Mouse (Mus musculus): ENCODE results near the gene Pfkm. TPM values are rescaled to one million over a fixed set of nuclear protein-coding genes. Genes with fewer than 3 reads are reported as not detected.

The Pfkm gene
- polyA plus RNA-seq, 1 experiment, result 401 TPM

- no peak overlapping the region for H3K4me2 ChIP-seq (ENCODE audit: low read depth)
- no peak for TF ChIP-seq CEBPB (IDR thresholded peaks at IDR 0.05; ENCODE audit: insufficient read depth, poor library complexity, severe bottlenecking)
- no peak for TF ChIP-seq TCF12 (IDR thresholded peaks at IDR 0.05; ENCODE audit: insufficient read depth, poor library complexity, severe bottlenecking)
- TF ChIP-seq POLR2AphosphoS2 (IDR thresholded peaks at IDR 0.05; ENCODE audit: insufficient read length, low read depth), result no peak
- TF ChIP-seq USF1 (IDR thresholded peaks at IDR 0.05; ENCODE audit: low read depth), result no peak
- TF ChIP-seq MYOG (IDR thresholded peaks at IDR 0.05; ENCODE audit: control insufficient read depth in 1 of 3, insufficient read depth in 1 of 3, insufficient read length in 2 of 3, low read depth in 2 of 3), result no peak
- no peak for TF ChIP-seq MAX (IDR thresholded peaks at IDR 0.05; ENCODE audit: low read depth)
- no peak for TF ChIP-seq POLR2A (IDR thresholded peaks at IDR 0.05; ENCODE audit: insufficient read length, low read depth)
- no peak for TF ChIP-seq REST (IDR thresholded peaks at IDR 0.05; ENCODE audit: insufficient read depth, insufficient read length)
- no peak for TF ChIP-seq MYOD1 (IDR thresholded peaks at IDR 0.05; ENCODE audit: control insufficient read depth in 1 of 3, insufficient read length in 2 of 3, low read depth in 2 of 3)
- no peak for TF ChIP-seq SRF (IDR thresholded peaks at IDR 0.05; ENCODE audit: control insufficient read depth, insufficient read length, low read depth)
- no peak for TF ChIP-seq E2F4 (IDR thresholded peaks at IDR 0.05; ENCODE audit: insufficient read depth)
- no peak for TF ChIP-seq TCF3 (IDR thresholded peaks at IDR 0.05; ENCODE audit: insufficient read length, low read depth)
- no peaks in the 10 kb centered on the region for H3K27me3 ChIP-seq (ENCODE audit: control insufficient read depth, insufficient read depth, insufficient read length)
- no peak overlapping the region for H3K4me3 ChIP-seq
- H3K79me2 ChIP-seq (ENCODE audit: control insufficient read depth, insufficient read depth), result no peaks in the 10 kb centered on the region
- peaks cover 53% of the 10 kb centered on the region for H3K36me3 ChIP-seq (ENCODE audit: control insufficient read depth, insufficient read depth)
- H3ac ChIP-seq (ENCODE audit: control insufficient read depth, insufficient read length), result no peak overlapping the region
These were observed 37.1 kb upstream of the Pfkm start for GRCm38 (mm10) chr15:98055246-98055645.

GRCm38 (mm10) chr15:98065881-98066280, 26.5 kb upstream of the Pfkm start:
- no peaks in the 10 kb centered on the region for H3K79me2 ChIP-seq (ENCODE audit: control insufficient read depth, insufficient read depth)
- no peak overlapping the region for H3ac ChIP-seq (ENCODE audit: control insufficient read depth, insufficient read length)
- no peak for TF ChIP-seq TCF12 (IDR thresholded peaks at IDR 0.05; ENCODE audit: insufficient read depth, poor library complexity, severe bottlenecking)
- TF ChIP-seq USF1 (IDR thresholded peaks at IDR 0.05; ENCODE audit: low read depth), result no peak
- TF ChIP-seq POLR2AphosphoS2 (IDR thresholded peaks at IDR 0.05; ENCODE audit: insufficient read length, low read depth), result no peak
- no peak for TF ChIP-seq TCF3 (IDR thresholded peaks at IDR 0.05; ENCODE audit: insufficient read length, low read depth)
- no peak for TF ChIP-seq CEBPB (IDR thresholded peaks at IDR 0.05; ENCODE audit: insufficient read depth, poor library complexity, severe bottlenecking)
- no peak for TF ChIP-seq MYOG (IDR thresholded peaks at IDR 0.05; ENCODE audit: control insufficient read depth in 1 of 3, insufficient read depth in 1 of 3, insufficient read length in 2 of 3, low read depth in 2 of 3)
- no peak overlapping the region for H3K4me2 ChIP-seq (ENCODE audit: low read depth)
- no peak overlapping the region for H3K4me3 ChIP-seq
- H3K36me3 ChIP-seq (ENCODE audit: control insufficient read depth, insufficient read depth), result peaks cover 92% of the 10 kb centered on the region
- H3K27me3 ChIP-seq (ENCODE audit: control insufficient read depth, insufficient read depth, insufficient read length), result no peaks in the 10 kb centered on the region

DNA sequence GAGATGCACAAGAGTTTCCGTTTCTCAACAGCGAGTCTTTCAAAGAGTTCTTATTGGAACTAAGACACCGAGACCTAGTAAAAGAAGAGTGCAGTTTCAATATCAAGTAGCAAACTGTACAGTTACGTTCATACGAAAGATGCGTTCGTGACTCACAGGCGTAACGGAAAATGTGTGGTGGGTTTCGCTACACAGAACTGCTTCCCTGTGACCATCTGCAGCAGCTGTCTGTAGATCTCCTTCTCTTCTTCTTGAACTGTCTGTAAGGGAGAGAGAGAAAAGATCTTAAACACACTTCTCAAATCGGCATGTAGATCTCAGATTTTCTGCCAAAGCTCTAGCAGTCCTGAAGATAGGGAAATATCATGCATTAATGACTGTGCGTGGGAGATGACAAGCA, 25.8 kb upstream of the Pfkm start:
- TF ChIP-seq TCF12 (IDR thresholded peaks at IDR 0.05; ENCODE audit: insufficient read depth, poor library complexity, severe bottlenecking) (no peak), MAX (IDR thresholded peaks at IDR 0.05; ENCODE audit: low read depth) (no peak), TCF3 (IDR thresholded peaks at IDR 0.05; ENCODE audit: insufficient read length, low read depth) (no peak)
- H3ac ChIP-seq (ENCODE audit: control insufficient read depth, insufficient read length), result no peak overlapping the region
- H3K4me2 ChIP-seq (ENCODE audit: low read depth), result no peak overlapping the region
- H3K27me3 ChIP-seq (ENCODE audit: control insufficient read depth, insufficient read depth, insufficient read length), result no peaks in the 10 kb centered on the region
- no peak overlapping the region for H3K4me3 ChIP-seq
- no peaks in the 10 kb centered on the region for H3K79me2 ChIP-seq (ENCODE audit: control insufficient read depth, insufficient read depth)
- H3K36me3 ChIP-seq (ENCODE audit: control insufficient read depth, insufficient read depth), result peaks cover 89% of the 10 kb centered on the region

- H3K36me3 ChIP-seq (ENCODE audit: control insufficient read depth, insufficient read depth), result peaks cover 80% of the 10 kb centered on the region
- no peak overlapping the region for H3K4me3 ChIP-seq
- no peak overlapping the region for H3K4me2 ChIP-seq (ENCODE audit: low read depth)
- no peaks in the 10 kb centered on the region for H3K27me3 ChIP-seq (ENCODE audit: control insufficient read depth, insufficient read depth, insufficient read length)
- H3K79me2 ChIP-seq (ENCODE audit: control insufficient read depth, insufficient read depth), result no peaks in the 10 kb centered on the region
- H3ac ChIP-seq (ENCODE audit: control insufficient read depth, insufficient read length), result no peak overlapping the region
- TF ChIP-seq MYOG (IDR thresholded peaks at IDR 0.05; ENCODE audit: control insufficient read depth in 1 of 3, insufficient read depth in 1 of 3, insufficient read length in 2 of 3, low read depth in 2 of 3), result no peak
- no peak for TF ChIP-seq REST (IDR thresholded peaks at IDR 0.05; ENCODE audit: insufficient read depth, insufficient read length)
- no peak for TF ChIP-seq USF1 (IDR thresholded peaks at IDR 0.05; ENCODE audit: low read depth)
- TF ChIP-seq TCF3 (IDR thresholded peaks at IDR 0.05; ENCODE audit: insufficient read length, low read depth), result no peak
- no peak for TF ChIP-seq SRF (IDR thresholded peaks at IDR 0.05; ENCODE audit: control insufficient read depth, insufficient read length, low read depth)
- no peak for TF ChIP-seq TCF12 (IDR thresholded peaks at IDR 0.05; ENCODE audit: insufficient read depth, poor library complexity, severe bottlenecking)
- TF ChIP-seq POLR2AphosphoS2 (IDR thresholded peaks at IDR 0.05; ENCODE audit: insufficient read length, low read depth), result no peak
These were observed 24.9 kb upstream of the Pfkm start for GRCm38 (mm10) chr15:98067492-98067891.

DNA sequence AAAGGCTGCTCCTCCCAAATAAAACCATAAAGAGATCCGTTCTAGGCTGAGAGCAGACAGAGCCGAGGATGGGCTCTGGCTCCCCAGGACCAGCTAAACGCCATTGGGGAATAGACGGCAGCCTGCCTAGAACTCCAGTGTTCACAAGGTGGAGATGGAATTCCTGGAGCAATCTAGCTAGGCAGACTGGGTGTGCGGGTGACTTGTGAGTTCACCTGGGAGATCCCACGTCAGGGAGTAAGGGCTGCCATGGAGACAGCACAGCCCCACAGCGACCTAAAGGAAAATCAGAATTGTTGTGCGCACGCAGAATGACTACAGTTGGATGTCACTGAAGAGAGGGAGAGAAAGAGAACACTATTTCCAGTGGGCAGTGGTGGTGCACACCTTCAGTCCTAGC, 23.9 kb upstream of the Pfkm start:
- Histone ChIP-seq H3K4me2 (ENCODE audit: low read depth) (no peak overlapping the region), H3K4me3 (no peak overlapping the region), H3ac (ENCODE audit: control insufficient read depth, insufficient read length) (no peak overlapping the region), H3K36me3 (ENCODE audit: control insufficient read depth, insufficient read depth) (peaks cover 71% of the 10 kb centered on the region), H3K79me2 (ENCODE audit: control insufficient read depth, insufficient read depth) (no peaks in the 10 kb centered on the region), H3K27me3 (ENCODE audit: control insufficient read depth, insufficient read depth, insufficient read length) (no peaks in the 10 kb centered on the region)
- no peak for TF ChIP-seq REST (IDR thresholded peaks at IDR 0.05; ENCODE audit: insufficient read depth, insufficient read length)

All from myocyte (in vitro differentiated cells).